Mouse (Mus musculus) colon, adult 2 months (tissue): Measurements from ENCODE around the gene Pds5b. TPM values are rescaled to one million over a fixed set of nuclear protein-coding genes. Genes with fewer than 3 reads are reported as not detected.

ENCODE experiments used
- polyA plus RNA-seq: library from polyadenylated mRNA; depleted of rRNA; stranded (reverse); fragments of >200 nt; gene quantifications from 2 replicates; pipeline ENCODE4 v1.2.3, GENCODE M21; 2012; rRNA removed

Pds5b gene
- polyA plus RNA-seq = 1.0 and 1.6 TPM in 2 replicates

GRCm38 (mm10) chr5:150673153-150673835 is at the start of gene Pds5b:
Pds5b (plus strand) TSS chr5:150673739.

DNA sequence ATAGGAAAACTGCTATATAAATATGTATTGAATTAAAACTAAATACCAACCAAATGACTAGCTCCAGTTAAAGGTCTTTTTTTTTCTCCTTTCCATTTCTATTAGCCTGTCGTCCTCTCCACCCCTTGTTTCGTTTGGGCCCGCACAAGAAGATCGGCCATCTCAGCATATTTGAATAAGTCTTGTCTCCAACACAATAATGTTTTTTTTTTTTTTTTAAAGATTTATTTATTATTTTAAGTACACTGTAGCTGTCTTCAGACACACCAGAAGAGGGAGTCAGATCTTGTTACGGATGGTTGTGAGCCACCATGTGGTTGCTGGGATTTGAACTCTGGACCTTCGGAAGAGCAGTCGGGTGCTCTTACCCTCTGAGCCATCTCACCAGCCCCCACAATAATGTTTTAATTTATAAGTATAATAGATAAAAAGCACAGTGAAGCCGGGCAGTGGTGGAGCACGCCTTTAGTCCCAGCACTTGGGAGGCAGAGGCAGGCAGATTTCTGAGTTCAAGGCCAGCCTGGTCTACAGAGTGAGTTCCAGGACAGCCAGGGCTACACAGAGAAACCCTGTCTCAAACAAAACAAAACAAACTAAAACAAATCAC is 7.3 kb upstream of the Pds5b start, which contains the start of gene N4bp2l2:
TSS of gene N4bp2l2 (minus strand) at position 51 of the 607 bp plus-strand sequence.

Other genes with a start within 250 kb of the Pds5b start
- not detected in 2 replicates for gene Zar1l, start 155.6 kb upstream of the Pds5b start, polyA plus RNA-seq
- 2.3 TPM in 2 replicates for gene Brca2, start 151.1 kb upstream of the Pds5b start, polyA plus RNA-seq
- 4.2 and 4.7 TPM in 2 replicates for gene N4bp2l1, start 76.6 kb upstream of the Pds5b start, polyA plus RNA-seq
- 2.3 and 3.6 TPM in 2 replicates for gene N4bp2l2, start 7.6 kb upstream of the Pds5b start, polyA plus RNA-seq